Mouse (Mus musculus): ENCODE results near the gene Cryzl2. TPM values are rescaled to one million over a fixed set of nuclear protein-coding genes. Genes with fewer than 3 reads are reported as not detected.

The Cryzl2 gene
- total RNA-seq, 1 experiment from 2014 or later, result 36.9 TPM

DNA sequence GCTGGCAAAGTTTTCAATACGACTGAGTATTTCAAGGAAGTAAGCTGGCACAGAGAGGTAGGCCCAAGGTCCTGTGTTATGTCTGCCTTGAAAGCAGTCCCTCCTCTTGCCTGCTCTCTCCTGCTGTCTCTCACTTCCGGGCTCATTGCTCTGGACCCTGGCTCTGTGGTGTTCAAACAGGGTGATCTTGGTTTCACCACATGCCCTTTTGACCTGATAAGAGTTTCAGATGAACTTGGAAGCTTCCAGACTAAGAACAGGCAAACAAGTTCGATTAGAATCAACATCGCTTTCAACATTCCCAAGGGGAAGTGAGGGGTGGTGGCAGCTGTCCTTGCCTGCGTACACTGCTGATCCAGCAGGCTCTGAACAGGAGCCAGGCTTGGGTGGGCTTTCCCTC, 68.2 kb downstream of the Cryzl2 start:
- DNase-seq, result no peak

DNA sequence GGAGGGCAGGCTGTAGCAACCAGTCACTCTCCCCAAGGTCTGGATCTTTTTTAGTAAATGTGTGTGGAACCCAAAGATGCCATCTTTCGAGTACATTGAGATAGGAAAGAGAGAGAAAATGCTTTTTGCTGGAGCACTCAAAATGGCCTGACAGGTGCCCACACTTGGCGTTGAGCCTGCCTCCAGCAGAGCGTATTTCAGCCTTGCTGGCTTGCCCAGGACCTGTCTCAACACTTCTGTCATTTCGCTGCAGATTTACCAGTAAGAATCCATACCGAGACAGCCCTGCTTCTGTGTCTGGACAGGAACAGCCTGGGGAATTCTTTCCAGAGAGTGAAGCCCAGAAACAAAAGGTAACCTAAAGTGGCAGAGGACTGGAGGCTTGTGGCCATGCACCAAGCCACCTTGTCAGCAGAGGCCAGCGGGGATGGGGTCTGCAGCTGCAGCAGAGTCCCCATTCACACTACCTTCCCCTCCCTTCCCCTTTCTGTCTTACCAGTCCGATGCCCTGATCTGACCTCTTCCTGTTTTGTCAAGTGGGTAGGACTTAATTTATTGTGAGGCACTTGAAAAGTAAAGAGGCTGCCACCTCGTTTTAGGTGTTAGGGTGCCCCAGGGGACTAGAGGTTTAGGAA, 74.6 kb downstream of the Cryzl2 start:
- no peak for DNase-seq

DNA sequence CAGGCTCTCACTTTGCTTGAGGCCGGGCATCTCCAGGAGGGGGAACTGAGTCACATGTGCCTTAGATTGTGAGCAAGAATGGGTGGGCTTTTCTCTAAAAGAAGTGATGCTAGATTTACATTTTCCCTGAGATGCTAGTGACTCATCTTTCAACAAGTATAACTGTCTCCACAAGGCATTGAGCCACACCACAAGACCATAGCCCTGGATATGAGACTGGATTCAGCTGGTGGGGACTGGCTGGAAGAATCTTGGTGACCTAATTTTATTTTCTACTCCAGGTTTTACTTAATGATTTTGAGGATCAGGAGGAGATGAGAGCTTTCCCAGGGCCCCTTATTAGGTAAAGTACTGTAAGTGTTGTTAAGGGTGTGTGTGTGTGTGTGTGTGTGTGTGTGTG, 77.2 kb downstream of the Cryzl2 start:
- no peak for DNase-seq

DNA sequence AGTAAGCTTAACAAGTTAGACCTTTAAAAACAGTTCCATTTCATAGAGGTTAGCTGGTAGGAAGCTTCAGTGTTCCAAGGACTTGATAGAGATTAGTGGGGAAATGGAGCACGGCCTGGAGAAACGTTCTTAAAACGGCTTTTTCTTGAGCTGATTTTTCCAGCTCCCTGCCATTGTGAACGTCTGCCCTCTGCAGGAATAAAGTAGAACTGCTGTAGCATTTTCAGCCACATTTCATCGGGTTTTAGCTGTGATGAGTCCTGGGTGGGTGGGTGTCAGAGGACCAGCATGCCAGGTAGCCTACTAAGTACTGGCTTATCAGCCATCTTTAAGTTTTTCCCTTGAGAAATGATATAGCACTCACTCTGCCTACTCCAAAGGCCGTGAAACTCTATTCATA, 78.1 kb downstream of the Cryzl2 start:
- peak; percentile 47 for DNase-seq

DNA sequence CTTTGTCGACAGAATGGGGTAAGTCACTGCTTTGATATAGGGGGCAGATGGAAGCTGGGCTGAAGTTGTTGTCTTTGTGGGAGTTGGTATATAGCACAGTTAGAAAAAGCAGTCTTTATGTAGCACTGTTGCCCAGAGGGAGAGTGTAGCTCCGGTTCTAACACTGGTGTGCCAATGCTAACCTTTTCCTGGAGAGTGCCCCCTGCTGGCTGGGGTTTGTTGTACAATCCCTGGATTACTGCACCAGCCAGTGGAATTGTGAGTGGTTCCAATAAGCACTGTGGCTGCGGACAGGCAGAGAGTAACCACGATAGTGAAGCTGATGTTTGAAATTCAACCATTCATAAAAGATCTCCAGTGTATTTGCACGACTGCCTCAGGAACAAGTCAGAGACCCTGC, 79.3 kb downstream of the Cryzl2 start:
- peak; percentile 55 for DNase-seq

Other genes with a start within 250 kb of the Cryzl2 start
- 17.2 and 20.2 TPM in 2 replicates for gene Rasal2, start 46.0 kb upstream of the Cryzl2 start, total RNA-seq (2021)
- 1.4 and 4.7 TPM in 2 replicates for gene Sec16b, start 48.2 kb downstream of the Cryzl2 start, total RNA-seq (2021)